Mouse (Mus musculus): ENCODE results near the gene Stradb.
"Not testable (repeated sequence)": the region's sequence is repeated elsewhere in the genome, so short reads cannot be mapped to it uniquely, and the experiment has no call there.

Gene Stradb

GRCm38 (mm10) chr1:58973366-58974221 lies at the start of gene Stradb, which contains the start of gene Trak2:
TSS of gene Stradb (plus strand) at chr1:58973522.
TSS of gene Trak2 (minus strand) at chr1:58973430.
- peak; percentile 97 for DNase-seq (ENCODE audit: low read depth, low spot score)

GRCm38 (mm10) chr1:58926664-58927063 lies 46.7 kb upstream of the Stradb start:
- no peak for DNase-seq (ENCODE audit: low read depth, low spot score)

- DNase-seq (ENCODE audit: low read depth, low spot score) = no peak
These were observed 36.3 kb upstream of the Stradb start for GRCm38 (mm10) chr1:58936746-58937605.

- no peak for DNase-seq (ENCODE audit: low read depth, low spot score)
These were observed 35.7 kb upstream of the Stradb start for GRCm38 (mm10) chr1:58937606-58938099.

- DNase-seq (ENCODE audit: low read depth, low spot score) = no peak
These were observed 27.8 kb upstream of the Stradb start for GRCm38 (mm10) chr1:58945523-58945922.

GRCm38 (mm10) chr1:58945960-58946670 lies 27.2 kb upstream of the Stradb start:
- no peak for DNase-seq (ENCODE audit: low read depth, low spot score)

GRCm38 (mm10) chr1:58946718-58947117 lies 26.6 kb upstream of the Stradb start:
- no peak for DNase-seq (ENCODE audit: low read depth, low spot score)

- DNase-seq (ENCODE audit: low read depth, low spot score) = no peak
These were observed 23.7 kb upstream of the Stradb start for GRCm38 (mm10) chr1:58949561-58950106.

GRCm38 (mm10) chr1:58950899-58951648 lies 22.2 kb upstream of the Stradb start:
- no peak for DNase-seq (ENCODE audit: low read depth, low spot score)

GRCm38 (mm10) chr1:58951841-58952240 lies 21.5 kb upstream of the Stradb start:
- DNase-seq (ENCODE audit: low read depth, low spot score) = no peak

GRCm38 (mm10) chr1:58952526-58952925 lies 20.8 kb upstream of the Stradb start:
- DNase-seq (ENCODE audit: low read depth, low spot score) = no peak

- DNase-seq (ENCODE audit: low read depth, low spot score) = no peak
These were observed 20.3 kb upstream of the Stradb start for GRCm38 (mm10) chr1:58952997-58953396.

- DNase-seq (ENCODE audit: low read depth, low spot score) = peak; percentile 22
These were observed 19.5 kb upstream of the Stradb start for GRCm38 (mm10) chr1:58953686-58954434.

- no peak for DNase-seq (ENCODE audit: low read depth, low spot score)
These were observed 18.5 kb upstream of the Stradb start for GRCm38 (mm10) chr1:58954578-58955410.

- DNase-seq (ENCODE audit: low read depth, low spot score) = peak; percentile 35
These were observed 17.6 kb upstream of the Stradb start for GRCm38 (mm10) chr1:58955716-58956115.

GRCm38 (mm10) chr1:58956229-58956628 lies 17.1 kb upstream of the Stradb start:
- DNase-seq (ENCODE audit: low read depth, low spot score) = peak; percentile 75

- DNase-seq (ENCODE audit: low read depth, low spot score) = no peak
These were observed 15.4 kb upstream of the Stradb start for GRCm38 (mm10) chr1:58957931-58958330.

- DNase-seq (ENCODE audit: low read depth, low spot score) = not testable (repeated sequence)
These were observed 14.4 kb upstream of the Stradb start for GRCm38 (mm10) chr1:58958789-58959526.

Data from CD4-positive helper T cell, adult 2 months (primary cell).